Mouse (Mus musculus): ENCODE results near the gene Exoc6. TPM values are rescaled to one million over a fixed set of nuclear protein-coding genes. Genes with fewer than 3 reads are reported as not detected.

Exoc6 gene
- total RNA-seq, 2 experiments from 2014 or later, result 53.3 to 54.7 TPM

GRCm38 (mm10) chr19:37692879-37693278 is 142.7 kb downstream of the Exoc6 start:
- Histone ChIP-seq H3K4me3 (peak overlapping the region; percentile 47), H3K27ac (no peak overlapping the region)
- TF ChIP-seq CTCF (conservative IDR thresholded peaks at IDR 0.05), result no peak
- no peak for DNase-seq (ENCODE audit: low spot score in 2 of 2)

GRCm38 (mm10) chr19:37695146-37695545 is 144.9 kb downstream of the Exoc6 start:
- no peak for DNase-seq (ENCODE audit: low spot score in 2 of 2)

GRCm38 (mm10) chr19:37695762-37696602 is 145.8 kb downstream of the Exoc6 start:
- no peak for DNase-seq (ENCODE audit: low spot score in 2 of 2)
- no peak for TF ChIP-seq CTCF (conservative IDR thresholded peaks at IDR 0.05)
- no peak overlapping the region for H3K27ac ChIP-seq
- no peak overlapping the region for H3K4me3 ChIP-seq

More at GRCm38 (mm10) chr19:37695146-37695545, 144.9 kb downstream of the Exoc6 start:
- H3K27ac ChIP-seq, result no peak overlapping the region
- H3K4me3 ChIP-seq, result no peak overlapping the region
- TF ChIP-seq CTCF (conservative IDR thresholded peaks at IDR 0.05), result no peak

GRCm38 (mm10) chr19:37696603-37697334 is 146.6 kb downstream of the Exoc6 start:
- TF ChIP-seq CTCF (conservative IDR thresholded peaks at IDR 0.05), result no peak
- H3K4me3 ChIP-seq, result no peak overlapping the region

GRCm38 (mm10) chr19:37697335-37697636 is 147.1 kb downstream of the Exoc6 start:
- DNase-seq (ENCODE audit: low spot score in 2 of 2), result no peak
- no peak for TF ChIP-seq CTCF (conservative IDR thresholded peaks at IDR 0.05)
- no peak overlapping the region for H3K27ac ChIP-seq
- peak overlapping the region; percentile 44 for H3K4me3 ChIP-seq

More at GRCm38 (mm10) chr19:37696603-37697334, 146.6 kb downstream of the Exoc6 start:
- DNase-seq (ENCODE audit: low spot score in 2 of 2), result no peak
- no peak overlapping the region for H3K27ac ChIP-seq

DNA sequence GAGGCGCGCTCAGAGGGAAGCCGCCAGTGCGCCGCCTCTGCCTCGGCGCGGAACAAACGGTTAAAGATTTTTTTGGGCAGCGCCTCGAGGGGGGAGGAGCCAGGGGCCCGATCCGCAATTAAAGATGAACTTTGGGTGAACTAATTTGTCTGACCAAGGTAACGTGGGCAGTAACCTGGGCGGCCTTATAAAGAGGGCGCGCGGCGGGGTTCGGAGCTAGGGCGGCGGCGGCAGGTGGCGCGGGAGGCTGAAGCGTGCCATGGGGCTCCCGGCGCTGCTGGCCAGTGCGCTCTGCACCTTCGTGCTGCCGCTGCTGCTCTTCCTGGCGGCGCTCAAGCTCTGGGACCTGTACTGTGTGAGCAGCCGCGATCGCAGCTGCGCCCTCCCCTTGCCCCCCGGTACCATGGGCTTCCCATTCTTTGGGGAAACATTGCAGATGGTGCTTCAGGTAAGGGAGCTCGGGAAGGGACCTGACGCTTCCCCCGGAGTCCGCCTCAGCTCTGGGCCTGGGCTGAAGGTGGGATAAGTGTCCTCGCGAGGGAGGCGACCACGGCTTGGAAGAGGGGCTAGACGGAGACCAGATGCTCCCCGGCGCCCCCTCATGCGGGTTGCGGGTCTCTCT is 147.5 kb downstream of the Exoc6 start, which contains the start of gene Cyp26a1:
Gene Cyp26a1, plus strand, starts transcription at position 148 of the 622 bp plus-strand sequence.
- Histone ChIP-seq H3K4me3 (peak within 1 kb of the TSS; percentile 44), H3K27ac (no peak within 1 kb of the TSS)
- no peak for TF ChIP-seq CTCF (conservative IDR thresholded peaks at IDR 0.05)
- DNase-seq (ENCODE audit: low spot score in 2 of 2), result no peak

- Histone ChIP-seq H3K27ac (no peak overlapping the region), H3K4me3 (peak overlapping the region; percentile 44; the same call in 1 of the 2 replicates)
- DNase-seq (ENCODE audit: low spot score in 2 of 2), result no peak
- TF ChIP-seq CTCF (conservative IDR thresholded peaks at IDR 0.05), result no peak
These were observed 148.3 kb downstream of the Exoc6 start for GRCm38 (mm10) chr19:37698273-37699160.

DNA sequence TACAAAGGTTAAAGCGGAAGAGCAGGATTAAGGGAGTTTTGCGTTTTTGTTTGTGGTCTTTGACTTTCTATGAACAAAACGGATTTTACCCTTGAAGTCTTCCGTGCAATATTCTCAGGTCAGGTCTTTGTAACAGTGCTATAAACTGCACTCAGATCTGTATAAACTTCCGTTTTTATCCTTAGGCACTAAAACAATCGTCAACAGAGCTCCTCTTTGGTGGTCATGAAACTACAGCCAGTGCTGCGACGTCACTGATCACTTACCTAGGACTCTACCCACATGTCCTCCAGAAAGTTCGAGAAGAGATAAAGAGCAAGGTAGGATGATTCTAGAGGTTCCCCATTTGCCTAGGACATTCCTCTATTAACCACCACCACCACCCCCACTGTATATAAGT is 149.5 kb downstream of the Exoc6 start:
- no peak for DNase-seq (ENCODE audit: low spot score in 2 of 2)
- TF ChIP-seq CTCF (conservative IDR thresholded peaks at IDR 0.05), result no peak
- no peak overlapping the region for H3K4me3 ChIP-seq

DNA sequence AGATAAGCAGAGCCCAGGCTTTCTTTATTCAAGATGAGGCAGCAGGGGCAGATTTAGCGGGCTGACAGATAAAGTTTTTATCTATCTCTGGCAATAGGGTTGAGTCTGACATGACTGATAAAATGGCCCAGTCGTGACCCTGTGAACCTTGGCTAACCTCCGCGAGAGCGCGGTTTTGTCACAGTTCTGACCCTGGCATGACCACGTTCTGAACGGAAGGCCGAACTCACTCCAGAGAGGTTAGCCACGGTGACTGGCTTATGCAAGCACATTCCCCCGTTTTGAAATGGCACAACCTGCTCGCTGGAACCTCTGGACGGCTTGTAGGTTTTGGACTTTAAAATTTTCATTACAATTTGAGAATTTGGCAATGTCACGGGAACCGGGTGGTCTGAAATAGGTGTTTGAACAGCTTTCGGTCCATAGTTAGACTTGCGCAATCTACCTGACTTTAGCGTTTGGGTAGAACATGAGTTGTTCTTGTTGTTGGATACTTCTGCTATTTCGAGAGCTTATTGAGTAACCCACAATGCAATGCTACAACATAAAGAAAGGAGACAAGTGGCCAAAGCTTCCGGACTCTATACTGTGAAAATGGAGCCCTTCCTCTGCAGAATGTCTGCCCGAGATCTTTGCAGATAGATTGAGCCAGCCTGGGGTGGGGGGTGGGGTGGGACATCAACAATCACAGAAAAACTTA is 152.3 kb downstream of the Exoc6 start:
- no peak overlapping the region for H3K4me3 ChIP-seq
- TF ChIP-seq CTCF (conservative IDR thresholded peaks at IDR 0.05), result no peak
- no peak overlapping the region for H3K27ac ChIP-seq
- no peak for DNase-seq (ENCODE audit: low spot score in 2 of 2)

More for the DNA sequence above, 149.5 kb downstream of the Exoc6 start:
- no peak overlapping the region for H3K27ac ChIP-seq

DNA sequence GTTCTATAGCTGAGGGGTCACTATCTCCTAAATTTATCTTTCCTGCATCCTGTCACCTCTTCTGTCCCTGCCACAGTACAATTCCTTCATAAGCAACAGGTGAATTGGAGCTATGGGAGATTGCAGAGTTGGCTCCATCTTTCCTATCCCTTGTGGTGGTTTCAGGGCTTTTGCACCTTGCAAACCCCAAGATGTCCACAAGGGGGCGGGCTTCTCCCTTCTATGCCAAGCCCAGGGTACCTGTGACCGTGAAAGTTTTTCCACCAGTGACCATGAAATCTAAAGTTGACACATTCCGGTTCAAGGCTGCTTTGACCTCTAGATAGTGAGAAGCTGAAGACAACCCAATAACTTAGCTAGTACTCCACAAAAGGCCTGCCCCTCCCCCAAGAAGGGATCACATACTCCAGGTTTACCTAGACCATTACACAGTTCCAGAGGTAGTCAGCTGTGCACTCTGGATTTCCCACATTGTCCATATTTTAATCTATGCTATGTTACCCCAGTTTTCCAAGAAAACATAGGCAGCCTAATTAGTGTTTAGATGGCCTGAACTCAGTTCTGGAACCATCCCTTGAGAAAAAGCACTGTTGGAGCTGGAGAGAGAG is 153.8 kb downstream of the Exoc6 start:
- peak; percentile 19 to 82 for DNase-seq (ENCODE audit: low spot score in 2 of 2)
- Histone ChIP-seq H3K4me3 (no peak overlapping the region), H3K27ac (no peak overlapping the region)
- peak; percentile 96 for TF ChIP-seq CTCF (conservative IDR thresholded peaks at IDR 0.05)

GRCm38 (mm10) chr19:37705722-37706121 is 155.5 kb downstream of the Exoc6 start:
- H3K27ac ChIP-seq, result no peak overlapping the region
- no peak for DNase-seq (ENCODE audit: low spot score in 2 of 2)
- H3K4me3 ChIP-seq, result no peak overlapping the region
- TF ChIP-seq CTCF (conservative IDR thresholded peaks at IDR 0.05), result no peak
